Mouse (Mus musculus): ENCODE measurements around the gene Hoxc4.

- TF ChIP-seq CHD2 (IDR thresholded peaks at IDR 0.05; ENCODE audit: low read depth, low read length): no peak
- TF ChIP-seq HCFC1 (IDR thresholded peaks at IDR 0.05; ENCODE audit: borderline replicate concordance, insufficient read depth, low read length): no peak
- no peak for TF ChIP-seq ZNF384 (IDR thresholded peaks at IDR 0.05; ENCODE audit: low read depth, low read length)
These were observed 14.2 kb downstream of the Hoxc4 start for GRCm38 (mm10) chr15:103032646-103033575.
